Mouse (Mus musculus): ENCODE data around the gene Atp2b1.

The Atp2b1 gene

DNA sequence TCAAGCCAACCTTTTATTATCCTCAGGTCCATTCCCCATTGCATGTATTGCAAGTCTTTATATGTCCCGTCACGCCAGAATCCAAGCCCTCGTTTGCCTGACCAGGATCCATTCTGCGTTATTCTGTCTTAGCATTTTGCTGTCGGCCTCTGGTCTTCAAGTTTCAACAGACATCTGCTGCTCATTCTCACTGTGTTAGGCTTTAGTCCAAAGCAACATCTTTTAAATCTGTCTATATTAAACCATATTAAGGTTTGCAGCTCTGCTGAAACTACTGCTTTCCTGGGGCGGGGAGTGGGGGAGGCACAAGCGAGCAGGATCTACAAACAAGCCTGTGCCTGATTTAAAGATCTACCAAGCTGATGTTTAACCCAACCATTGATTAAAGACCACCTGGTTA lies 115.6 kb downstream of the Atp2b1 start:
- DNase-seq (ENCODE audit: low spot score in 2 of 2), result no peak

DNA sequence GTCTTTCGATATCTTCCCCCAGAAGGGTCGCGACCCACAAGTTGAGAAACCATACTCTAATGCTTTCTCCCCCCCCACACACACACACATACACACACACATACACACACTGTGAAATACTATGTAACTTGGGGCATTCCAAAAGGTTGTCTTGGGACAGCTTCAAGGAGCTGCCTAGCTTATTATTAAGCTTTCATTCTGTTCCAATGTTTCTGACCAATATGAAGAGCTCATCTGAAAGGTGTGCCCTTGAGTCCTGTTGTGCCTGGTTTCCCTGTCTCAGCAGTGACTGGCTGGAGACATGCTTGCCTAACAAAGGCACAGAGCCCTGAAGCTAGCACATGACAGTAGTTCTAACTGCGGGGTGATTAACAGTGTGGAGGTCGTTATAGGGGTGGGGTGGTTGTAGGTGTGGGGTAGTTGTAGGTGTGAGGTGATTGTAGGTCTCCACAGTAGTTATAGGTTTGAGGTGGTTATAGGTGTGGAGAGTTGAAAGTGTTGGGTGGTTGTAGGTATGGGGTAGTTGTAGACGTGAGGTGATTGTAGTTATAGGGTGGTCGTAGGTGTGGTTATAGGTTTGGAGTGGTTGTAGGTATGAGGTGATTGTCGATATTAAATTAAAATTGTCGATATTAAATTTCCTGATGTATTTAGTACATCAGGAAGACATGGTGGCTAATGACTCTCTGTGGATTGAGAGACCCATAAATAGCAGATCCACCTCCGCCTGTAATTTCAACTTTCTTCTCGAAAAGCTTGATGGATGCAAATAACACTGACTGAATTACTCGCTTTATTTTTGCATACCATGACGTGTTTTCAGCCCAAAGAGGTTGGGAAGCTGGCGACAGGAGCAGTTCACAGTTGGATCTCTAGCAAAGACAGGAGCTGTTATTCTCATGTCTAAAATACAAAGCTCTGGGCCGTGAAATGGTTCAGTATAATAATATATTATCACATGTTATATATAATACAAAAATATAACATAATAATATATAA lies 119.9 kb downstream of the Atp2b1 start:
- DNase-seq (ENCODE audit: low spot score in 2 of 2), result no peak

- DNase-seq (ENCODE audit: low spot score in 2 of 2), result no peak
Observed at GRCm38 (mm10) chr10:99037185-99038065, 123.2 kb downstream of the Atp2b1 start.

GRCm38 (mm10) chr10:99038866-99039265 lies 124.7 kb downstream of the Atp2b1 start:
- no peak for DNase-seq (ENCODE audit: low spot score in 2 of 2)

GRCm38 (mm10) chr10:99040171-99040570 lies 126.0 kb downstream of the Atp2b1 start:
- no peak for DNase-seq (ENCODE audit: low spot score in 2 of 2)

DNA sequence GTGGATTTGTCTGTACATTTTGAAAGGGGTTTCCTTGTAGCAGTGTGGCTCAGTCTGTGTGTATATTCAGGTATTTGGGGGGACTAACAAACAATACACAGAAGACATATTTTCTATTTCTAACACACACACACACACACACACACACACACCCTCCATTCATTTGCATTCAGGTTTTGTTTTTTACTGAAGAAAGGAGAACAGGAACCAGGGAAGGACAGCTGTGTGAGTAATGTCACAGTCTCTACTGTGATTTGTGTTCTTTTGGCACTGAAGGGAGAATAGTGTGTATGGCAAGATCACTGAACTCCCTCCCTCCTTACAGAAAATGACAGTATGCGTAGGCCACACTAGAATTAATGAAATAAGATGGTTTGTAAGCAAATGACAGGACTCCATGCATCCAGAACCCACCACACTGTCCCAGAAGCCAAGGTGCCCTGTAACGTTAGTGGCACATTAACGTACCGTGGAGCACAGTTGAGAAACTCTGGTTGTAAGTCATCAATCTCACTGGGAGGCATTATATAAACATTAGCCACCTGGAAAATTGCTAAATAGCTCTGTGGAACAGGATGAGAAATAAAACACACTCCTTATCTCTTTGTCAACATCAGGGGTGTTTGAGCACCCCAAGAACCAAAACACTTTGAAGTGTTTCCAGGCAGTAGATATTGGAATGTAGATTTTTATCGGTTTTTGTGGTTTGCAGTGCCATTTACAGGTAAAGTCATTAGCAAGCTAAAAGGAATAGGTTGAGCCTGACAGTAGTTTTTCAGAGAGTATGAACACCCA lies 132.7 kb downstream of the Atp2b1 start:
- DNase-seq (ENCODE audit: low spot score in 2 of 2), result no peak

DNA sequence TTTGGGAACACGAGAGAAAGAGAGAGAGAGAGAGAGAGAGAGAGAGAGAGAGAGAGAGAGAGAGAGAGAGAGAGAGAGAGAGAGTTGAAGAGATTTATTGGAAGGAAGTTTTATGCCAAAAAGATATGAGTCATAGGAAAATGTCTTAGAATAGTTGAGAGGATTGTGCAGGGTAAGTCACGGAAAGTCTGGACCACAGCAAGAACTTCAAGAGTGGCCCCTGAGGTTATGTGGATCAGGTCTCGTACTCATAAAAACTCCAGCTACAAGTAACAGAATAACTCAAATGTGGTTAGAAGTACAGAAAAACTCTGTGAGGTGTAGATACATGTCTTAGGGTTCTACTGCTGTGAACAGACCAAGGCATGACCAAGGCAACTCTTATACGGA lies 133.3 kb downstream of the Atp2b1 start:
- no peak for DNase-seq (ENCODE audit: low spot score in 2 of 2)

DNA sequence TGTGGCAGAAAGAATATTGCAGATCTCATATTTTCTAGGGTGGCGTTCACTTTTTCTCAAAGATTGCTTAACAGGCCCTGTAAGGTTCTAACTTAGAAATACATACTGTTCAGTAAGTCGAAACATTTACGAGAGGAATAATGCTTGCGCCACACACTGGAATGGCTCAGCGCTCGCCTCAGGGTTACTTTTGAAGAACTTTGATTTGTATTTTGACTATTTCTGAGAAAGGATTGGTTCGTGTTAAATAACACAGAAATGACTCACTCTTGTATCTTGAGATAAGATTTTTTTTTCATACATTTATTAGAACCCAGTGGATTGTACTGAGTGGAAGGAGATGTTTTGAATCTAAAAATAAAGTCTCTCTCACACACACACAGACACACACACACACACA lies 135.9 kb downstream of the Atp2b1 start:
- no peak for DNase-seq (ENCODE audit: low spot score in 2 of 2)

DNA sequence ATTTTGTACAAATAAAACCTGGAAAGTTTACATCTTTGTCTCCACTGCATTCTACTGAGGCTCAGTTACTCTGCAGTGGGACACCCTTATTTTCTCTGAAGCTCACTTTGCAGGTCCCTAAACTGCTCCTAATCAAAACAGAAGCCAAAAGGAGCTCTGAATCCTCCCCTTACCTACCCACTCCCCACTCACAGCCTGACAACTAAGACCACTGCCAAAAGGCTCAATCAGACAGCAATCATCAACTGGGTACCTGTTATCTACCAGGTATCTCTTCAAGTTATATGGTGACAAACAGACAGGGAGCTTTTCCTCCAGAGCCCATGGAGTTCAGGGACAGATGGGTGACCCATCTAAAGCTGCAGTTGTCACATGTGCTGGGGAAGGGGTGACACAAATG lies 138.9 kb downstream of the Atp2b1 start:
- no peak for DNase-seq (ENCODE audit: low spot score in 2 of 2)

- no peak for DNase-seq (ENCODE audit: low spot score in 2 of 2)
Observed at GRCm38 (mm10) chr10:99060588-99060987, 146.4 kb downstream of the Atp2b1 start.

DNA sequence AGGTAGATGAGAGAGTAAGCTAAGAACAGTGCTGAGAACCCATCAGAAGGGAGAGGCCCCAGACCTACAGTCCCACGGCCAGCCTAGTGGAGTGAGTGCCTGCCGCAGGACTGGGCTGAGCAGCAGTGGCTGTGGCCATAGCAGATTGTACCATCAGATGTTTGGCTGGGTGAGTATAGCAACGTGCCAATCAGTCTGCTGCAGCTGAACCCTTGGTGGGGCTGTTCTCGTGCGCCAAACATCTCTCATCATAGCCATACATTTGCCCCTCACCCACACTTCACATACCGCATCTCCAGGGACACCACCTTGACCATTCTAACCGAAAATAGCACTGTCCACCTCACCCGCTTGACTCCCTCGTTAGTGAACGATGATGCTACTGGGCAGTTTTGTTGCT lies 147.2 kb downstream of the Atp2b1 start:
- DNase-seq (ENCODE audit: low spot score in 2 of 2), result no peak

- no peak for DNase-seq (ENCODE audit: low spot score in 2 of 2)
Observed at GRCm38 (mm10) chr10:99062546-99062945, 148.3 kb downstream of the Atp2b1 start.
